21 mouse cellular contexts compared by ENCODE assay signal in the genomic region with DNA sequence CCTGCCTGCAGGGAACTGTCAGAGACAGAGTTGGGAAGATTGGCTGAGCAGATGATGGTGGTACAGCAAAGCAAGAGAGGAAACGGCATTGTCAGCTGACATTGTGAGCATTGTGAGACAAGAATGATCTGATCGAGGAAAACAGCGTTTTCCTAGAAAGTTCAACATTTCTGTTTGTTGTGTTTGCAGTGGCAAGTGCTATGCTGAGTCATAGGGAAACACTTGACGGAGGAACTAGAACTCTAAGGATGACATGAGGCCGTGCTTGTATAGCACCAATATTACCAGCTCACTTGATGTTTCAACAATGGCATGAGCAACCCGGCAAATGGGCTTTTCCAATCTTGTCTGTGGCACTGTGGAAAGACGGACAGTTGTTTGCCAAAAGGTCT.
DNase-seq lines count a peak whose midpoint lies in the region; ATAC-seq and TF ChIP-seq lines count a peak whose summit lies in the region.
"Had no signal": no experiment of that assay in that cellular context is flagged by ENCODE, and none has a peak within 500 bp of the region (broad histone marks: within the 10 kb centered on the region; RNA-seq: fewer than 3 reads in every experiment).

No protein-coding gene starts in this region.

- no peak overlapping the region for H3K4me2 ChIP-seq in heart, embryonic 15.5 days
- H3K4me2 ChIP-seq in heart, embryonic 12.5 days, result no peak overlapping the region
- no peak overlapping the region for H3K4me2 ChIP-seq in CH12.LX (ENCODE audit: insufficient read depth, low read depth, poor library complexity, severe bottlenecking)
- H3K4me2 ChIP-seq in limb, embryonic 15.5 days, result no peak overlapping the region
- H3K4me2 ChIP-seq: hindbrain, embryonic 15.5 days; liver, embryonic 13.5 days; neural tube, embryonic 15.5 days; stomach, embryonic 15.5 days had no signal

- no peaks in the 10 kb centered on the region for H3K36me3 ChIP-seq in heart, embryonic 15.5 days
- no peaks in the 10 kb centered on the region for H3K36me3 ChIP-seq in heart, embryonic 12.5 days
- H3K36me3 ChIP-seq in CH12.LX (replicated peaks in 1 of 2; ENCODE audit: control insufficient read depth in 1 of 2, insufficient read depth in 1 of 2, low read length in 1 of 2), result no peaks in the 10 kb centered on the region
- H3K36me3 ChIP-seq in limb, embryonic 15.5 days, result no peaks in the 10 kb centered on the region
- H3K36me3 ChIP-seq: hindbrain, embryonic 15.5 days; liver, embryonic 13.5 days; neural tube, embryonic 15.5 days; stomach, embryonic 15.5 days had no signal

- TF ChIP-seq RAD21 in CH12.LX (IDR thresholded peaks at IDR 0.05; ENCODE audit: low read depth, low read length), result no peak

- TF ChIP-seq EP300 in CH12.LX (IDR thresholded peaks at IDR 0.05; ENCODE audit: low read length), result 0 out of 2 replicates have a peak, but pooled peaks have one; percentile 21

- no peak for TF ChIP-seq POLR2A in lung, adult 2 months (IDR thresholded peaks at IDR 0.05; ENCODE audit: borderline replicate concordance, extremely low read depth, low read depth, low read length)
- TF ChIP-seq POLR2A in CH12.LX (IDR thresholded peaks at IDR 0.05; ENCODE audit: low read depth, low read length), result no peak

- 0 out of 2 replicates have a peak, but pooled peaks have one; percentile 6 for TF ChIP-seq CTCF in lung, adult 2 months (IDR thresholded peaks at IDR 0.05; ENCODE audit: insufficient read depth, low read length)
- no peak for TF ChIP-seq CTCF in CH12.LX (conservative IDR thresholded peaks at IDR 0.05 in 1 of 2, IDR thresholded peaks at IDR 0.05 in 1 of 2; ENCODE audit: low read depth in 2 of 2, low read length in 2 of 2)

- H3K27ac ChIP-seq in heart, embryonic 15.5 days, result peak overlapping the region; percentile 83; the same call in 1 of the 2 replicates
- no peak overlapping the region for H3K27ac ChIP-seq in heart, embryonic 12.5 days (ENCODE audit: poor library complexity, severe bottlenecking)
- no peak overlapping the region for H3K27ac ChIP-seq in CH12.LX (ENCODE audit: insufficient read depth, low read depth)
- H3K27ac ChIP-seq in limb, embryonic 15.5 days, result peak overlapping the region; percentile 47; the same call in 1 of the 2 replicates
- H3K27ac ChIP-seq: hindbrain, embryonic 15.5 days; neural tube, embryonic 15.5 days; stomach, embryonic 15.5 days had no signal

- ATAC-seq in heart, embryonic 15.5 days (replicated peaks; ENCODE audit: insufficient number of reproducible peaks, insufficient read depth, low FRiP score, low read depth), result no peak
- ATAC-seq in heart, embryonic 12.5 days (ENCODE audit: insufficient number of reproducible peaks, low FRiP score), result no peak
- ATAC-seq in limb, embryonic 15.5 days (ENCODE audit: insufficient number of reproducible peaks, low FRiP score, low TSS enrichment, low read depth), result no peak
- ATAC-seq: activated CD4-positive, CD25-positive, alpha-beta regulatory T cell, adult 4 months had no signal

- peaks cover 39% of the 10 kb centered on the region for H3K4me1 ChIP-seq in heart, embryonic 15.5 days (replicated peaks)
- peaks cover 40% of the 10 kb centered on the region for H3K4me1 ChIP-seq in heart, embryonic 12.5 days (replicated peaks)
- H3K4me1 ChIP-seq in lung, adult 2 months (ENCODE audit: control insufficient read depth, insufficient read depth, low read length), result peaks cover 5% of the 10 kb centered on the region
- H3K4me1 ChIP-seq in CH12.LX (ENCODE audit: control insufficient read depth in 1 of 2, insufficient read depth in 2 of 2), result peaks cover 14 to 60% of the 10 kb centered on the region in 2 experiments
- peaks cover 28% of the 10 kb centered on the region for H3K4me1 ChIP-seq in limb, embryonic 15.5 days

- 73% methylated on average over 7 of the region's 7 CpGs for WGBS in heart, embryonic 15.5 days
- 66% methylated on average over 7 of the region's 7 CpGs for WGBS in heart, embryonic 12.5 days
- WGBS in lung, adult 2 months, result 58% methylated on average over 7 of the region's 7 CpGs
- WGBS in limb, embryonic 15.5 days, result 79% methylated on average over 7 of the region's 7 CpGs

- H3K27me3 ChIP-seq in heart, embryonic 15.5 days, result no peaks in the 10 kb centered on the region
- no peaks in the 10 kb centered on the region for H3K27me3 ChIP-seq in heart, embryonic 12.5 days (replicated peaks)
- H3K27me3 ChIP-seq in CH12.LX (replicated peaks), result no peaks in the 10 kb centered on the region
- no peaks in the 10 kb centered on the region for H3K27me3 ChIP-seq in limb, embryonic 15.5 days
- H3K27me3 ChIP-seq: hindbrain, embryonic 15.5 days; liver, embryonic 13.5 days; neural tube, embryonic 15.5 days; stomach, embryonic 15.5 days had no signal

- H3K79me2 ChIP-seq in CH12.LX (replicated peaks; ENCODE audit: control insufficient read depth, extremely low read depth, insufficient read depth, poor library complexity, severe bottlenecking), result no peaks in the 10 kb centered on the region

- no peak overlapping the region for H3K4me3 ChIP-seq in heart, embryonic 15.5 days
- no peak overlapping the region for H3K4me3 ChIP-seq in heart, embryonic 12.5 days
- H3K4me3 ChIP-seq in lung, adult 2 months (replicated peaks; ENCODE audit: extremely low read depth, low read depth, low read length), result no peak overlapping the region
- H3K4me3 ChIP-seq in CH12.LX (replicated peaks in 1 of 3; ENCODE audit: low read depth in 2 of 3, low read length in 2 of 3, poor library complexity in 1 of 3), result no peak overlapping the region
- H3K4me3 ChIP-seq in limb, embryonic 15.5 days, result no peak overlapping the region
- H3K4me3 ChIP-seq: hindbrain, embryonic 15.5 days; liver, embryonic 13.5 days; neural tube, embryonic 15.5 days; stomach, embryonic 15.5 days had no signal

- H3K9ac ChIP-seq in heart, embryonic 15.5 days, result no peak overlapping the region
- H3K9ac ChIP-seq in heart, embryonic 12.5 days, result no peak overlapping the region
- no peak overlapping the region for H3K9ac ChIP-seq in CH12.LX (ENCODE audit: insufficient read depth, low read depth)
- no peak overlapping the region for H3K9ac ChIP-seq in limb, embryonic 15.5 days
- H3K9ac ChIP-seq: hindbrain, embryonic 15.5 days; liver, embryonic 13.5 days; neural tube, embryonic 15.5 days; stomach, embryonic 15.5 days had no signal

- dilution Hi-C loops in CH12.LX (cut with MboI; ENCODE audit: extremely low pct_ligation_motif_present, extremely low pct_unique_long_range_greater_than_20kb, low sequenced_read_pairs), result no loop called here

- no peak for DNase-seq in lung, adult 2 months
- no peak for DNase-seq in lung, postnatal 10 days
- DNase-seq in CH12.LX (ENCODE audit: extremely low read depth), result peak; percentile 42
- no peak for DNase-seq in spleen, adult 18-20 months
- DNase-seq: adrenal gland, postnatal 10 days; B cell, adult 2 months; cerebellum, adult 18-20 months; cerebellum, postnatal 14 days; gastrocnemius, postnatal 25 days; left cerebral cortex, postnatal 4 days; liver, embryonic 13.5 days; right cerebral cortex, adult 18-20 months; right cerebral cortex, postnatal 4 days; thymus, postnatal 25 days had no signal

- in situ Hi-C loops in CH12.LX (cut with MboI; ENCODE audit: low pct_ligation_motif_present, low pct_unique_long_range_greater_than_20kb, low sequenced_read_pairs), result no loop called here

- H3K9me3 ChIP-seq in heart, embryonic 15.5 days (replicated peaks), result no peaks in the 10 kb centered on the region
- no peaks in the 10 kb centered on the region for H3K9me3 ChIP-seq in heart, embryonic 12.5 days (replicated peaks)
- no peaks in the 10 kb centered on the region for H3K9me3 ChIP-seq in CH12.LX (replicated peaks; ENCODE audit: low read length)
- H3K9me3 ChIP-seq in limb, embryonic 15.5 days, result no peaks in the 10 kb centered on the region
- H3K9me3 ChIP-seq: hindbrain, embryonic 15.5 days; liver, embryonic 13.5 days; neural tube, embryonic 15.5 days; stomach, embryonic 15.5 days had no signal

TF ChIP-seq in CH12.LX, 34 proteins besides CTCF, POLR2A, EP300 and RAD21:
- TF ChIP-seq ZC3H11A (IDR thresholded peaks at IDR 0.05; ENCODE audit: low read depth, low read length) (no peak), IRF4 (IDR thresholded peaks at IDR 0.05; ENCODE audit: low read depth, low read length) (peak; percentile 72), BHLHE40 (IDR thresholded peaks at IDR 0.05; ENCODE audit: low read depth, low read length) (peak; percentile 35; the same call in 1 of the 2 replicates), JUND (conservative IDR thresholded peaks at IDR 0.05; ENCODE audit: low read depth, low read length) (peak; percentile 67)

Comparison
In these comparisons a context has a peak if more than half of its experiments do, and no peak if none do; other contexts are left out.
1. H3K27ac ChIP-seq: peak in heart, embryonic 15.5 days (single experiment) and limb, embryonic 15.5 days (single experiment); none in heart, embryonic 12.5 days (single experiment) and CH12.LX (single experiment).